Mouse (Mus musculus): ENCODE data around the gene Samd1. TPM values are rescaled to one million over a fixed set of nuclear protein-coding genes. Genes with fewer than 3 reads are reported as not detected.
"Not testable (repeated sequence)": the region's sequence is repeated elsewhere in the genome, so short reads cannot be mapped to it uniquely, and the experiment has no call there.

Samd1 gene
- polyA plus RNA-seq, 1 experiment = 37.0 TPM

GRCm38 (mm10) chr8:83998231-83999056 is 972 bp downstream of the Samd1 start:
- DNase-seq = peak; percentile 67
- TF ChIP-seq POLR2A (IDR thresholded peaks at IDR 0.05; ENCODE audit: borderline replicate concordance, extremely low read depth, low read depth, low read length) (no peak), CTCF (IDR thresholded peaks at IDR 0.05; ENCODE audit: insufficient read depth, low read length) (peak; percentile 21; the same call in 1 of the 2 replicates)
- WGBS = 8% methylated on average over 92 of the region's 92 CpGs
- peaks cover 6% of the 10 kb centered on the region; the same call in 1 of the 2 replicates for H3K4me1 ChIP-seq (ENCODE audit: control insufficient read depth, insufficient read depth, low read length)
- H3K4me3 ChIP-seq (replicated peaks; ENCODE audit: extremely low read depth, low read depth, low read length) = peak overlapping the region; percentile 65

GRCm38 (mm10) chr8:83999057-83999705 is 1.7 kb downstream of the Samd1 start:
- no peak for DNase-seq
- Histone ChIP-seq H3K4me3 (replicated peaks; ENCODE audit: extremely low read depth, low read depth, low read length) (no peak overlapping the region), H3K4me1 (ENCODE audit: control insufficient read depth, insufficient read depth, low read length) (peaks cover 6% of the 10 kb centered on the region; the same call in 1 of the 2 replicates)
- 73% methylated on average over 16 of the region's 16 CpGs for WGBS
- no peak for TF ChIP-seq CTCF (IDR thresholded peaks at IDR 0.05; ENCODE audit: insufficient read depth, low read length)
- TF ChIP-seq POLR2A (IDR thresholded peaks at IDR 0.05; ENCODE audit: borderline replicate concordance, extremely low read depth, low read depth, low read length) = no peak

- no peak for TF ChIP-seq CTCF (IDR thresholded peaks at IDR 0.05; ENCODE audit: insufficient read depth, low read length)
- TF ChIP-seq POLR2A (IDR thresholded peaks at IDR 0.05; ENCODE audit: borderline replicate concordance, extremely low read depth, low read depth, low read length) = no peak
- no peak for DNase-seq
- WGBS = 93% methylated on average over 2 of the region's 2 CpGs
- H3K4me3 ChIP-seq (replicated peaks; ENCODE audit: extremely low read depth, low read depth, low read length) = no peak overlapping the region
- H3K4me1 ChIP-seq (ENCODE audit: control insufficient read depth, insufficient read depth, low read length) = peaks cover 6% of the 10 kb centered on the region; the same call in 1 of the 2 replicates
These were observed 2.4 kb downstream of the Samd1 start for GRCm38 (mm10) chr8:83999825-84000224.

- no peak within 1 kb of the TSS for H3K4me3 ChIP-seq (replicated peaks; ENCODE audit: extremely low read depth, low read depth, low read length)
- WGBS = 63% methylated on average over 58 of the region's 61 CpGs
- peaks cover 6% of the 10 kb centered on the region; the same call in 1 of the 2 replicates for H3K4me1 ChIP-seq (ENCODE audit: control insufficient read depth, insufficient read depth, low read length)
- DNase-seq = no peak
- no peak for TF ChIP-seq CTCF (IDR thresholded peaks at IDR 0.05; ENCODE audit: insufficient read depth, low read length)
- TF ChIP-seq POLR2A (IDR thresholded peaks at IDR 0.05; ENCODE audit: borderline replicate concordance, extremely low read depth, low read depth, low read length) = no peak
These were observed 4.0 kb downstream of the Samd1 start, which contains the start of gene 1700067K01Rik for GRCm38 (mm10) chr8:84001281-84002000. Gene 1700067K01Rik, plus strand, starts transcription at chr8:84001502.

GRCm38 (mm10) chr8:84002957-84003611 is 5.6 kb downstream of the Samd1 start:
- DNase-seq = no peak
- H3K4me1 ChIP-seq (ENCODE audit: control insufficient read depth, insufficient read depth, low read length) = peaks cover 6% of the 10 kb centered on the region; the same call in 1 of the 2 replicates
- 75% methylated on average over 12 of the region's 12 CpGs for WGBS
- H3K4me3 ChIP-seq (replicated peaks; ENCODE audit: extremely low read depth, low read depth, low read length) = no peak overlapping the region
- TF ChIP-seq POLR2A (IDR thresholded peaks at IDR 0.05; ENCODE audit: borderline replicate concordance, extremely low read depth, low read depth, low read length) (no peak), CTCF (IDR thresholded peaks at IDR 0.05; ENCODE audit: insufficient read depth, low read length) (no peak)

- TF ChIP-seq POLR2A (IDR thresholded peaks at IDR 0.05; ENCODE audit: borderline replicate concordance, extremely low read depth, low read depth, low read length) (no peak), CTCF (IDR thresholded peaks at IDR 0.05; ENCODE audit: insufficient read depth, low read length) (no peak)
- no peak overlapping the region for H3K4me3 ChIP-seq (replicated peaks; ENCODE audit: extremely low read depth, low read depth, low read length)
- no peak for DNase-seq
- WGBS = 74% methylated on average over 6 of the region's 6 CpGs
- peaks cover 4% of the 10 kb centered on the region; the same call in 1 of the 2 replicates for H3K4me1 ChIP-seq (ENCODE audit: control insufficient read depth, insufficient read depth, low read length)
These were observed 6.3 kb downstream of the Samd1 start for GRCm38 (mm10) chr8:84003612-84004246.

GRCm38 (mm10) chr8:84004533-84005201 is 7.2 kb downstream of the Samd1 start:
- WGBS = under 1% methylated on average over 30 of the region's 30 CpGs
- Histone ChIP-seq H3K4me1 (ENCODE audit: control insufficient read depth, insufficient read depth, low read length) (no peaks in the 10 kb centered on the region; the same call in 1 of the 2 replicates), H3K4me3 (replicated peaks; ENCODE audit: extremely low read depth, low read depth, low read length) (peak overlapping the region; percentile 50)
- TF ChIP-seq POLR2A (IDR thresholded peaks at IDR 0.05; ENCODE audit: borderline replicate concordance, extremely low read depth, low read depth, low read length) (peak; percentile 68; the same call in 1 of the 2 replicates), CTCF (IDR thresholded peaks at IDR 0.05; ENCODE audit: insufficient read depth, low read length) (no peak)
- peak; percentile 92 for DNase-seq

- H3K4me1 ChIP-seq (ENCODE audit: control insufficient read depth, insufficient read depth, low read length); DNase-seq; H3K4me3 ChIP-seq (replicated peaks; ENCODE audit: extremely low read depth, low read depth, low read length): not testable (repeated sequence)
- 92% methylated on average over 7 of the region's 7 CpGs for WGBS
These were observed 8.0 kb downstream of the Samd1 start for GRCm38 (mm10) chr8:84005502-84005901.

Measured in lung, adult 2 months (tissue).